ENCODE assay signal across 7 mouse cellular contexts in the genomic region with DNA sequence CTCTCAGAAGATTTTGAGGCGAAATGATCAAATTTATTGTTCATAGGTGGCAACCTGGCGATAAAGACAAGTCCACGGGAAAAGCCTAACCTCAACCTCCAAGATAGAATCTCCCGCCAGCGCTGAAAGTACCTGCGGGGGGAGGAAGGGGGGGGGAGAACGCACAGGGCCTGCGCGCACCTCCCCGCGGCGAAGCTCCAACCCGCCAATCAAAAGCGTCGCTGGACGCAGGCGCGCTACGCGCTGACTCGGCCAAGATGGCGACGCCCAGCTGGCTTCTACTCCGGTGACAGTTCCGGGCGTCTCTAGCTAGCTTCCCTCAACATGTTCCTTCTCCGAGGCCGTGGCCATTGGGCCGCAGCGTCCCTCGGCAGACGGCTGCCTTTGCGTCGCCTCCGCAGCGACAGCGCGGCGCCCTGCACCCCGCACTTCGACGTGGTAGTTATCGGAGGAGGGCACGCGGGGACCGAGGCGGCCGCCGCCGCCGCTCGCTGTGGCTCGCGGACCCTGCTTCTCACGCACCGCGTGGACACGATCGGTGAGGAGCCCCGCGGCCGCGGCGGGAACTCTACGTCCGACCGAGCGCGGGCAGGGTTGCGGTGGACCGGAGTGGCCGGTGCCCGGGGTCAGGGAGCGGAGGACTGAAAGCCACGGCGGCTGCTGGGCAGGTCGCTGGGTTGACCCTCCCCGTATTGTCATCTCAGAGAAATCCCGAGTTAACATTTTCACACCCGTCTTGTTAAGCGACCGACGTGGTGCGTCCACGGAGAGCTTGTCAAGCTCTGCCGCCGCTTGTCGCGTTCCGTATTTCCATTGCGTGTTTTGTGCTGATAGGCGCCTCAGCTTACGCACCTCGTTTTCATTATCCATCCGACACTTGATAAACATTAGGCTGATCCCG. TPM values are rescaled to one million over a fixed set of nuclear protein-coding genes. Genes with fewer than 3 reads are reported as not detected.
DNase-seq lines count a peak whose midpoint lies in the region; ATAC-seq and TF ChIP-seq lines count a peak whose summit lies in the region.

Gene Mto1 (plus strand): TSS at position 236 of the 901 bp plus-strand sequence.
Gene Gm17324 (minus strand): TSS at position 814 of the 901 bp plus-strand sequence.

- H3K27me3 ChIP-seq in embryonic facial prominence, embryonic 12.5 days = peaks cover 25% of the 10 kb centered on the region
- no peaks in the 10 kb centered on the region for H3K27me3 ChIP-seq in heart, adult 2 months (ENCODE audit: control insufficient read depth, insufficient read depth, low read length)
- H3K27me3 ChIP-seq in limb, embryonic 13.5 days = peaks cover 34% of the 10 kb centered on the region
- peaks cover 28% of the 10 kb centered on the region for H3K27me3 ChIP-seq in midbrain, embryonic 16.5 days (ENCODE audit: control insufficient read depth, insufficient read depth, low read depth, low read length)

- H3K4me3 ChIP-seq in embryonic facial prominence, embryonic 12.5 days = peak within 1 kb of the TSS; percentile 99
- H3K4me3 ChIP-seq in heart, adult 2 months = peak within 1 kb of the TSS; percentile 96
- peak within 1 kb of the TSS; percentile 94 for H3K4me3 ChIP-seq in limb, embryonic 13.5 days
- H3K4me3 ChIP-seq in midbrain, embryonic 16.5 days (ENCODE audit: low read depth, low read length) = peak within 1 kb of the TSS; percentile 96

- peak within 1 kb of the TSS; percentile 92 for H3K9ac ChIP-seq in embryonic facial prominence, embryonic 12.5 days
- H3K9ac ChIP-seq in heart, adult 2 months (ENCODE audit: low read depth, low read length) = peak within 1 kb of the TSS; percentile 86
- H3K9ac ChIP-seq in limb, embryonic 13.5 days = peak within 1 kb of the TSS; percentile 91
- H3K9ac ChIP-seq in midbrain, embryonic 16.5 days (ENCODE audit: low read depth, low read length) = peak within 1 kb of the TSS; percentile 96

- peak; percentile 79 for ATAC-seq in embryonic facial prominence, embryonic 12.5 days (ENCODE audit: insufficient number of reproducible peaks, insufficient read depth, low FRiP score, low TSS enrichment)
- peak; percentile 94 for ATAC-seq in limb, embryonic 13.5 days (ENCODE audit: low FRiP score, low read depth)
- peak; percentile 95 for ATAC-seq in midbrain, embryonic 16.5 days

- H3K36me3 ChIP-seq in embryonic facial prominence, embryonic 12.5 days = peaks cover 15% of the 10 kb centered on the region
- peaks cover 3% of the 10 kb centered on the region for H3K36me3 ChIP-seq in heart, adult 2 months (ENCODE audit: control insufficient read depth, insufficient read depth, low read length)
- H3K36me3 ChIP-seq in limb, embryonic 13.5 days = peaks cover 25% of the 10 kb centered on the region
- H3K36me3 ChIP-seq in midbrain, embryonic 16.5 days (ENCODE audit: control insufficient read depth, insufficient read depth, low read length) = peaks cover 4% of the 10 kb centered on the region

- no peak for TF ChIP-seq EP300 in heart, adult 2 months (IDR thresholded peaks at IDR 0.05; ENCODE audit: insufficient read depth, low read depth, low read length)

- no peaks in the 10 kb centered on the region for H3K9me3 ChIP-seq in embryonic facial prominence, embryonic 12.5 days
- no peaks in the 10 kb centered on the region for H3K9me3 ChIP-seq in limb, embryonic 13.5 days
- no peaks in the 10 kb centered on the region for H3K9me3 ChIP-seq in midbrain, embryonic 16.5 days (replicated peaks; ENCODE audit: control insufficient read depth, low read length, poor library complexity, severe bottlenecking)

- peak; percentile 91 for DNase-seq in adrenal gland, postnatal 25 days
- peak; percentile 93 for DNase-seq in heart, adult 2 months
- DNase-seq in kidney, adult 8-10 months = peak; percentile 84
- peak; percentile 91 to 92 for DNase-seq in spleen, postnatal 10 days (ENCODE audit: low spot score in 2 of 2)

- under 1% methylated on average over 96 of the region's 96 CpGs for WGBS in embryonic facial prominence, embryonic 12.5 days
- WGBS in heart, adult 2 months = under 1% methylated on average over 96 of the region's 96 CpGs
- under 1% methylated on average over 96 of the region's 96 CpGs for WGBS in limb, embryonic 13.5 days
- under 1% methylated on average over 96 of the region's 96 CpGs for WGBS in midbrain, embryonic 16.5 days

- H3K79me2 ChIP-seq in heart, adult 2 months (replicated peaks; ENCODE audit: control insufficient read depth, insufficient read depth, low read length) = no peaks in the 10 kb centered on the region

- intact Hi-C loops in heart, adult 2 months (cut with DNase I) = loop anchor here (2.0 to 5.0 kb wide), 2 partner anchors 34 to 79 kb away; no protein-coding TSS in a partner anchor

- H3K4me1 ChIP-seq in embryonic facial prominence, embryonic 12.5 days = 0 out of 2 replicates have a peak, but pooled peaks cover 6% of the 10 kb centered on the region
- H3K4me1 ChIP-seq in heart, adult 2 months (ENCODE audit: control insufficient read depth, insufficient read depth, low read length) = peaks cover 3% of the 10 kb centered on the region
- H3K4me1 ChIP-seq in limb, embryonic 13.5 days = peaks cover 10% of the 10 kb centered on the region
- H3K4me1 ChIP-seq in midbrain, embryonic 16.5 days (ENCODE audit: control insufficient read depth, insufficient read depth, low read length) = peaks cover 8% of the 10 kb centered on the region

- H3K4me2 ChIP-seq in embryonic facial prominence, embryonic 12.5 days (replicated peaks) = peak within 1 kb of the TSS; percentile 64
- peak within 1 kb of the TSS; percentile 74 for H3K4me2 ChIP-seq in limb, embryonic 13.5 days (replicated peaks)
- peak within 1 kb of the TSS; percentile 66 for H3K4me2 ChIP-seq in midbrain, embryonic 16.5 days (ENCODE audit: low read length)

- TF ChIP-seq CTCF in heart, adult 2 months (IDR thresholded peaks at IDR 0.05) = no peak

- H3K27ac ChIP-seq in embryonic facial prominence, embryonic 12.5 days = peak within 1 kb of the TSS; percentile 87
- peak within 1 kb of the TSS; percentile 92 for H3K27ac ChIP-seq in heart, adult 2 months
- H3K27ac ChIP-seq in limb, embryonic 13.5 days = peak within 1 kb of the TSS; percentile 80
- H3K27ac ChIP-seq in midbrain, embryonic 16.5 days (ENCODE audit: low read length) = peak within 1 kb of the TSS; percentile 96

- TF ChIP-seq POLR2A in heart, adult 2 months (IDR thresholded peaks at IDR 0.05; ENCODE audit: insufficient read depth, low read depth, low read length) = peak; percentile 87

RNA-seq across cellular contexts. Expression of gene Mto1, which starts in this region (rescaled TPM):
- total RNA-seq in adrenal gland, postnatal 25 days (2021) = 25.5 and 35.8 TPM in 2 replicates
- polyA plus RNA-seq in embryonic facial prominence, embryonic 12.5 days (2016; fragmentation: Nextera tagmentation; extraction: Ambion mirVana) = 22.1 and 22.8 TPM in 2 replicates
- total RNA-seq in heart, adult 2 months (2021) = 10 to 100 TPM; 22.5 to 27.6 TPM
- polyA plus RNA-seq in heart, adult 2 months (2012; rRNA removed) = 15.8 and 24.9 TPM in 2 replicates
- polyA plus RNA-seq in limb, embryonic 13.5 days (2015; fragmentation: Nextera tagmentation; extraction: Ambion mirVana) = 21.1 and 23.6 TPM in 2 replicates
- polyA plus RNA-seq in midbrain, embryonic 16.5 days (2015; fragmentation: Nextera tagmentation; extraction: Ambion mirVana) = 27.9 and 29.3 TPM in 2 replicates

RNA-seq across cellular contexts. Expression of gene Gm17324, which starts in this region (rescaled TPM):
- total RNA-seq in adrenal gland, postnatal 25 days (2021) = not detected in 2 replicates
- polyA plus RNA-seq in embryonic facial prominence, embryonic 12.5 days (2016; fragmentation: Nextera tagmentation; extraction: Ambion mirVana) = 1.0 and 1.6 TPM in 2 replicates
- total RNA-seq in heart, adult 2 months (2021) = not detected
- not detected in 2 replicates for polyA plus RNA-seq in heart, adult 2 months (2012; rRNA removed)
- polyA plus RNA-seq in limb, embryonic 13.5 days (2015; fragmentation: Nextera tagmentation; extraction: Ambion mirVana) = 0.27 and 0.28 TPM in 2 replicates
- 1.7 and 2.1 TPM in 2 replicates for polyA plus RNA-seq in midbrain, embryonic 16.5 days (2015; fragmentation: Nextera tagmentation; extraction: Ambion mirVana)

Comparison
In these comparisons a context has a peak if more than half of its experiments do, and no peak if none do; other contexts are left out.
1. Peak in every context shown above with its lines: DNase-seq, ATAC-seq, H3K4me3 ChIP-seq and H3K27ac ChIP-seq.